Mouse (Mus musculus) G1E (cell line): Measurements from ENCODE around the gene Jade2. TPM values are rescaled to one million over a fixed set of nuclear protein-coding genes. Genes with fewer than 3 reads are reported as not detected.

Source experiments
- ATAC-seq: 2 replicates; pipeline ENCODE4 v1.8.0; 2016; ENCODE audit warnings: mild to moderate bottlenecking; ENCODE audit not compliant: insufficient number of reproducible peaks, poor library complexity, low FRiP score, severe bottlenecking; ENCODE audit errors: extremely low read depth
- DNase-seq: peaks from one replicate; pipeline ENCODE4 v3.0.0; 2012; ENCODE audit warnings: low spot score
- H3K27me3 ChIP-seq: 2 replicates; pipeline ENCODE4 v1.6.1; 2012; ENCODE audit warnings: mild to moderate bottlenecking, low read length, inconsistent platforms; ENCODE audit not compliant: insufficient read depth
- H3K36me3 ChIP-seq: replicated peaks from 2 replicates; pipeline ENCODE3; 2012; ENCODE audit warnings: mild to moderate bottlenecking, inconsistent platforms
- H3K4me1 ChIP-seq: 2 replicates; pipeline ENCODE4 v1.6.1; 2012; ENCODE audit warnings: low read depth, low read length, inconsistent platforms, mixed read lengths; ENCODE audit not compliant: insufficient read depth
- H3K4me3 ChIP-seq: 2 replicates; pipeline ENCODE4 v1.5.1; 2012; ENCODE audit warnings: low read depth, mild to moderate bottlenecking, inconsistent platforms, low read length, moderate library complexity, mixed read lengths
- H3K9me3 ChIP-seq: replicated peaks from 2 replicates; pipeline ENCODE4 v1.6.1; 2012; ENCODE audit warnings: inconsistent platforms
- CTCF ChIP-seq: IDR thresholded peaks from 2 replicates; pipeline ENCODE4 v1.5.1; 2012; ENCODE audit warnings: low read depth, low read length, inconsistent platforms, mixed read lengths
- GATA1 ChIP-seq: IDR thresholded peaks from 2 replicates; pipeline ENCODE4 v1.6.1; 2012; ENCODE audit warnings: borderline replicate concordance, low read length, inconsistent platforms, mixed read lengths
- GATA2 ChIP-seq: IDR thresholded peaks from 2 replicates; pipeline ENCODE4 v1.6.1; 2012; ENCODE audit warnings: low read depth, low read length, inconsistent platforms, borderline replicate concordance
- POLR2AphosphoS5 ChIP-seq: IDR thresholded peaks from 2 replicates; pipeline ENCODE4 v1.6.1; 2012; ENCODE audit warnings: low read depth, low read length, inconsistent platforms; ENCODE audit not compliant: insufficient replicate concordance
- TAL1 ChIP-seq: conservative IDR thresholded peaks from 2 replicates; pipeline ENCODE4 v1.6.1; 2012; ENCODE audit warnings: low read depth, low read length, inconsistent platforms, mixed read lengths
- polyA plus RNA-seq: library from polyadenylated mRNA; stranded (reverse); fragments of >175 nt; gene quantifications from 2 replicates; pipeline ENCODE4 v1.2.3, GENCODE M21; 2012
- total RNA-seq, 2 experiments: library from RNA; stranded (forward) in 1 of 2; stranded (reverse) in 1 of 2; fragments of 200-1000 nt in 1 of 2; fragments of >200 nt in 1 of 2; fragmentation: Nextera tagmentation in 1 of 2; gene quantifications; 2 replicates each; pipeline ENCODE4 v1.2.3; 2014 to 2017

Gene Jade2
- total and polyA plus RNA-seq, 3 experiments, result 7.0 to 13.7 (median 8.4) TPM

GRCm38 (mm10) chr11:51785926-51786325, 71.5 kb downstream of the Jade2 start:
- Histone ChIP-seq H3K27me3 (no peaks in the 10 kb centered on the region), H3K4me3 (no peak overlapping the region), H3K36me3 (peaks cover 83% of the 10 kb centered on the region), H3K9me3 (no peaks in the 10 kb centered on the region), H3K4me1 (no peaks in the 10 kb centered on the region)
- ATAC-seq (no peak), DNase-seq (no peak)
- TF ChIP-seq GATA2 (no peak), CTCF (peak; percentile 83)

GRCm38 (mm10) chr11:51782721-51783120, 74.7 kb downstream of the Jade2 start:
- H3K4me1 ChIP-seq, result no peaks in the 10 kb centered on the region; the same call in 1 of the 2 replicates
- DNase-seq, result no peak
- H3K4me3 ChIP-seq, result no peak overlapping the region
- no peaks in the 10 kb centered on the region for H3K9me3 ChIP-seq
- ATAC-seq, result no peak
- H3K27me3 ChIP-seq, result no peaks in the 10 kb centered on the region
- TF ChIP-seq GATA1, result no peak
- TF ChIP-seq POLR2AphosphoS5, result no peak
- TF ChIP-seq CTCF, result no peak
- TF ChIP-seq TAL1, result no peak
- no peak for TF ChIP-seq GATA2
- H3K36me3 ChIP-seq, result peaks cover 85% of the 10 kb centered on the region

- Histone ChIP-seq H3K36me3 (peaks cover 84% of the 10 kb centered on the region), H3K9me3 (no peaks in the 10 kb centered on the region), H3K4me3 (no peak overlapping the region), H3K27me3 (no peaks in the 10 kb centered on the region), H3K4me1 (no peaks in the 10 kb centered on the region; the same call in 1 of the 2 replicates)
- ATAC-seq (no peak), DNase-seq (no peak)
- TF ChIP-seq GATA1 (no peak), CTCF (no peak), TAL1 (no peak), GATA2 (no peak), POLR2AphosphoS5 (no peak)
Measured at GRCm38 (mm10) chr11:51780773-51781267, 76.6 kb downstream of the Jade2 start.

- peaks cover 85% of the 10 kb centered on the region for H3K36me3 ChIP-seq
- DNase-seq (no peak), ATAC-seq (no peak)
- H3K9me3 ChIP-seq, result no peaks in the 10 kb centered on the region
- no peak overlapping the region for H3K4me3 ChIP-seq
- peaks cover 8% of the 10 kb centered on the region for H3K4me1 ChIP-seq
- H3K27me3 ChIP-seq, result no peaks in the 10 kb centered on the region
- no peak for TF ChIP-seq GATA1
- TF ChIP-seq TAL1, result no peak
- no peak for TF ChIP-seq GATA2
- no peak for TF ChIP-seq POLR2AphosphoS5
- TF ChIP-seq CTCF, result no peak
Measured at GRCm38 (mm10) chr11:51777478-51777877, 80.0 kb downstream of the Jade2 start.

GRCm38 (mm10) chr11:51775507-51775906, 81.9 kb downstream of the Jade2 start:
- no peaks in the 10 kb centered on the region for H3K9me3 ChIP-seq
- no peak overlapping the region for H3K4me3 ChIP-seq
- peaks cover 85% of the 10 kb centered on the region for H3K36me3 ChIP-seq
- TF ChIP-seq GATA2 (no peak), GATA1 (no peak), POLR2AphosphoS5 (no peak), CTCF (no peak), TAL1 (no peak)
- no peaks in the 10 kb centered on the region for H3K27me3 ChIP-seq
- DNase-seq (no peak), ATAC-seq (no peak)
- H3K4me1 ChIP-seq, result peaks cover 8% of the 10 kb centered on the region

- Histone ChIP-seq H3K27me3 (no peaks in the 10 kb centered on the region), H3K4me3 (no peak overlapping the region), H3K36me3 (peaks cover 64% of the 10 kb centered on the region), H3K9me3 (no peaks in the 10 kb centered on the region), H3K4me1 (peaks cover 29% of the 10 kb centered on the region)
- TF ChIP-seq POLR2AphosphoS5, result no peak
- TF ChIP-seq CTCF, result no peak
- TF ChIP-seq TAL1, result no peak
- no peak for TF ChIP-seq GATA2
- no peak for TF ChIP-seq GATA1
- DNase-seq (no peak), ATAC-seq (no peak)
Measured at GRCm38 (mm10) chr11:51768296-51768695, 89.2 kb downstream of the Jade2 start.
